Mouse (Mus musculus) lung, embryonic 15.5 days (tissue): Measurements from ENCODE around the gene Zbtb7b. TPM values are rescaled to one million over a fixed set of nuclear protein-coding genes. Genes with fewer than 3 reads are reported as not detected.

Source experiments
- polyA plus RNA-seq: library from polyadenylated mRNA; unstranded; fragments of >200 nt; fragmentation: Nextera tagmentation; extraction: Ambion mirVana; gene quantifications from 2 replicates; pipeline ENCODE4 v1.2.1, GENCODE M21; 2015

The Zbtb7b gene
- polyA plus RNA-seq, 1 experiment from 2014 or later: 3.7 TPM

Other genes starting within 250 kb of the Zbtb7b start
- gene Hcn3, start 234.6 kb downstream of the Zbtb7b start, polyA plus RNA-seq: 1.2 and 1.9 TPM in 2 replicates
- gene Clk2, start 230.0 kb downstream of the Zbtb7b start, polyA plus RNA-seq: 27.8 and 28.9 TPM in 2 replicates
- gene Scamp3, start 217.3 kb downstream of the Zbtb7b start, polyA plus RNA-seq: 106 and 110 TPM in 2 replicates
- 12.9 and 18.4 TPM in 2 replicates for gene Fam189b, start 211.6 kb downstream of the Zbtb7b start, polyA plus RNA-seq
- gene Gba, start 191.8 kb downstream of the Zbtb7b start, polyA plus RNA-seq: 37.2 and 42.6 TPM in 2 replicates
- 54.4 and 58.4 TPM in 2 replicates for gene Thbs3, start 179.6 kb downstream of the Zbtb7b start, polyA plus RNA-seq
- gene Mtx1, start 167.7 kb downstream of the Zbtb7b start, polyA plus RNA-seq: 195 and 197 TPM in 2 replicates
- 74.3 and 88.9 TPM in 2 replicates for gene Muc1, start 165.7 kb downstream of the Zbtb7b start, polyA plus RNA-seq
- 282 and 311 TPM in 2 replicates for gene Krtcap2, start 148.8 kb downstream of the Zbtb7b start, polyA plus RNA-seq
- 7.2 and 7.9 TPM in 2 replicates for gene Trim46, start 148.5 kb downstream of the Zbtb7b start, polyA plus RNA-seq
- 122 and 130 TPM in 2 replicates for gene Dpm3, start 135.4 kb downstream of the Zbtb7b start, polyA plus RNA-seq
- 62.3 and 65.4 TPM in 2 replicates for gene Slc50a1, start 124.2 kb downstream of the Zbtb7b start, polyA plus RNA-seq
- gene Efna1, start 113.6 kb downstream of the Zbtb7b start, polyA plus RNA-seq: 89.7 and 94.5 TPM in 2 replicates
- gene Efna3, start 71.8 kb downstream of the Zbtb7b start, polyA plus RNA-seq: 5.8 and 6.0 TPM in 2 replicates
- 29.0 and 29.9 TPM in 2 replicates for gene Efna4, start 56.7 kb downstream of the Zbtb7b start, polyA plus RNA-seq
- gene Adam15, start 44.8 kb downstream of the Zbtb7b start, polyA plus RNA-seq: 61.5 and 63.0 TPM in 2 replicates
- gene Dcst2, start 32.8 kb downstream of the Zbtb7b start, polyA plus RNA-seq: 0.11 and 0.19 TPM in 2 replicates
- 0.21 TPM in 1 of 2 replicates, not detected in the other for gene Dcst1, start 29.5 kb downstream of the Zbtb7b start, polyA plus RNA-seq
- gene Lenep, start 8.0 kb upstream of the Zbtb7b start, polyA plus RNA-seq: not detected in 2 replicates
- 21.3 and 23.1 TPM in 2 replicates for gene Flad1, start 17.1 kb upstream of the Zbtb7b start, polyA plus RNA-seq
- 556 and 595 TPM in 2 replicates for gene Cks1b, start 23.6 kb upstream of the Zbtb7b start, polyA plus RNA-seq
- gene Shc1, start 23.7 kb upstream of the Zbtb7b start, polyA plus RNA-seq: 108 and 111 TPM in 2 replicates
- 40.6 and 41.1 TPM in 2 replicates for gene Pygo2, start 35.4 kb upstream of the Zbtb7b start, polyA plus RNA-seq
- gene Pbxip1, start 41.9 kb upstream of the Zbtb7b start, polyA plus RNA-seq: 32.6 and 35.0 TPM in 2 replicates
- 48.0 and 50.5 TPM in 2 replicates for gene Pmvk, start 59.8 kb upstream of the Zbtb7b start, polyA plus RNA-seq
- 1.1 and 1.2 TPM in 2 replicates for gene Kcnn3, start 125.4 kb upstream of the Zbtb7b start, polyA plus RNA-seq